Mouse (Mus musculus): ENCODE results near the gene Pmf1. TPM values are rescaled to one million over a fixed set of nuclear protein-coding genes. Genes with fewer than 3 reads are reported as not detected.

Gene Pmf1
- polyA plus RNA-seq, 1 experiment from 2014 or later = 173 TPM

DNA sequence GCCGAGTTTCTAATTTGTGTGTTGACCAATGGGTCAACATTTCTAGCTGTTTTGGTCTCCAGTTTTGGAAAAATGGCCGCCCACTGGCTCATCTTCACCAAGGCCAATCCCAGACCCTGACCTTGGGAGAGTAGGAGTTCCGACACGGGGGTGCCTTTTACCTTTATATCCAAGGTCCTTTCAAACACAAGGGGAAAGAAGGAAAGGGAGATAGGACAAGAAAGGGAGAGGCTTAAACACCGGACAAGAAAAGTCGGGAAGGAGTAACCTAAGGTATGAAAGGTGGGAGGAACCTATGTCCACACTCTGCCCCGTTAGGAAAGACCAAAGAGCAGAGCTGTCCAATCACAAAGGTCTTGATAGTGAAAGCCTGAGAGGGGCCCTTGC is 507 bp upstream of the Pmf1 start:
- Histone ChIP-seq H3K4me3 (ENCODE audit: low read depth, low read length) (peak overlapping the region; percentile 74), H3K36me3 (ENCODE audit: insufficient read depth) (peaks cover 36% of the 10 kb centered on the region), H3K9me3 (ENCODE audit: low read depth, low read length) (no peaks in the 10 kb centered on the region), H3K9ac (peak overlapping the region; percentile 86), H3K27me3 (ENCODE audit: insufficient read depth, low read length) (no peaks in the 10 kb centered on the region), H3K4me2 (peak overlapping the region; percentile 85), H3K27ac (ENCODE audit: low read depth) (peak overlapping the region; percentile 97), H3K4me1 (ENCODE audit: insufficient read depth) (no peaks in the 10 kb centered on the region)
- ATAC-seq (ENCODE audit: insufficient read depth) (no peak), DNase-seq (no peak)
- TF ChIP-seq CTCF (IDR thresholded peaks at IDR 0.05; ENCODE audit: low read depth) = no peak
- whole genome bisulfite sequencing = 16% methylated on average over 7 of the region's 7 CpGs

DNA sequence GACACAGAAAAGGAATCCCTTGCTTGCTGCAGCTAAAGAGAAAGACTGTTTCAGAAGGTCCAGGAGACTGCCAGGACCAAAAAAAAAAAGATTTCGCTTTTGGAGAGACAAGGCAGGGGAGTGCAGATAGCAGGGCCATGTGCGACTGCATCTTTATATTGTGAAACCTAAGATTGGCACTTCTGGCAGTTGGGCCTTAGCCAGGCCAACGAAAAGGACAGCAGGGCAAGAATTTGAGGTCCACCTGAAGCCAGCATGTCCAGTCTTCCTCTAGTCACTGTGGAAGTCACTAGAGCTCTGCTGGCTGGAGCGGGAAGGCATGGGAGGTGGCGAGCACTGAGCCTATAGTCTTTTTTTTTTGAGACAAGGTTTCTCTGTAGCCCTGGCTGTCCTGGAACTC is 1.2 kb downstream of the Pmf1 start:
- no peak for TF ChIP-seq CTCF (IDR thresholded peaks at IDR 0.05; ENCODE audit: low read depth)
- Histone ChIP-seq H3K4me2 (peak overlapping the region; percentile 85), H3K36me3 (ENCODE audit: insufficient read depth) (peaks cover 29% of the 10 kb centered on the region), H3K4me1 (ENCODE audit: insufficient read depth) (no peaks in the 10 kb centered on the region), H3K27me3 (ENCODE audit: insufficient read depth, low read length) (no peaks in the 10 kb centered on the region), H3K4me3 (ENCODE audit: low read depth, low read length) (peak overlapping the region; percentile 74), H3K27ac (ENCODE audit: low read depth) (peak overlapping the region; percentile 97; the same call in 1 of the 2 replicates), H3K9me3 (ENCODE audit: low read depth, low read length) (no peaks in the 10 kb centered on the region), H3K9ac (peak overlapping the region; percentile 86)
- ATAC-seq (ENCODE audit: insufficient read depth) (no peak), DNase-seq (no peak)
- WGBS = 36% methylated on average over 5 of the region's 5 CpGs

DNA sequence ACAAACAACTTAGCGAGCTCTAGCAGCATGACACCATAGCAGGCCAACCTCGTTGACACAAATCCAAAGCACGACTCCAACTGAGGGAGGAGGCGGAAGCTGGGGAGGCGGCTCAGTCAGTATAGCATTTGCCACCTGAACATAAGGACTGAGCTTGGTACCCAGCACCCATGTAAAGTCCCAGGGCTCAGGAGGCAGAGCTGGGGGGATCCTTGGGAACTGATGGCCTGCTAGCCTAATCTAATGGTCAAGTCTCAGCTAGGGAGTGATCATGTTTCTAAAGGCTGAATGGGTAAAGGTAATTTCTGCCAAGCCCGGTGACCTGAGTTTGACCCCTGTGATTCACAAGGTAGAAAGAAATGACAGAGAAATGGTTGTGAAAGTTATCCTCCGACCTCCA is 2.6 kb downstream of the Pmf1 start:
- no peaks in the 10 kb centered on the region for H3K27me3 ChIP-seq (ENCODE audit: insufficient read depth, low read length)
- DNase-seq = no peak
- 52% methylated on average over 7 of the region's 7 CpGs for whole genome bisulfite sequencing

DNA sequence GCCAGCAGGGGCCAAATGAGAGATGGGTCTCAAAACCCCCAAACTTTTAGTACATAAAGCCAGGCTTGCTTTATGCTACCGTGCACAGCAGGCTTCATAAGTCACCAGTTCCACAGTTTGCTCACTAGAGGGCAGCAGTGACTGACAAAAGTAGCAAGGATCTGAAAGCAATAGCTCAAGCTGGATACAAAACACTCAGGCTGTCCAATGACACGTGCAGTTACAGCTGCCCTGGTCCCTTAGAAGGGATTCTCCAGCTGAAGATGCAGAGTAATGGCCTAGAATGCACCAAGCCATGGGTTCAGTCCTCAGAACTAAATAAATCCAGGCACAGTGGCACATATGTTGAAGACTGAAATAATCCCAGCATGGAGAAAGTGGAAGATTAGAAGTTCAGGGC is 3.0 kb downstream of the Pmf1 start:
- H3K27ac ChIP-seq (ENCODE audit: low read depth) = no peak overlapping the region
- no peak overlapping the region for H3K4me3 ChIP-seq (ENCODE audit: low read depth, low read length)
- no peaks in the 10 kb centered on the region for H3K9me3 ChIP-seq (ENCODE audit: low read depth, low read length)
- peak; percentile 22; the same call in 1 of the 2 replicates for ATAC-seq (ENCODE audit: insufficient read depth)
- peak overlapping the region; percentile 3; the same call in 1 of the 2 replicates for H3K9ac ChIP-seq
- peaks cover 28% of the 10 kb centered on the region for H3K36me3 ChIP-seq (ENCODE audit: insufficient read depth)
- peak overlapping the region; percentile 5; the same call in 1 of the 2 replicates for H3K4me2 ChIP-seq
- peak; percentile 95 for DNase-seq
- WGBS = 0% methylated on average over 2 of the region's 2 CpGs
- no peaks in the 10 kb centered on the region for H3K4me1 ChIP-seq (ENCODE audit: insufficient read depth)
- TF ChIP-seq CTCF (IDR thresholded peaks at IDR 0.05; ENCODE audit: low read depth) = peak; percentile 94
- H3K27me3 ChIP-seq (ENCODE audit: insufficient read depth, low read length) = no peaks in the 10 kb centered on the region

More for the DNA sequence above, 2.6 kb downstream of the Pmf1 start:
- no peak overlapping the region; the same call in 1 of the 2 replicates for H3K4me2 ChIP-seq
- no peak overlapping the region for H3K27ac ChIP-seq (ENCODE audit: low read depth)
- TF ChIP-seq CTCF (IDR thresholded peaks at IDR 0.05; ENCODE audit: low read depth) = no peak
- peaks cover 32% of the 10 kb centered on the region for H3K36me3 ChIP-seq (ENCODE audit: insufficient read depth)
- no peaks in the 10 kb centered on the region for H3K9me3 ChIP-seq (ENCODE audit: low read depth, low read length)
- no peak for ATAC-seq (ENCODE audit: insufficient read depth)
- no peaks in the 10 kb centered on the region for H3K4me1 ChIP-seq (ENCODE audit: insufficient read depth)
- no peak overlapping the region for H3K4me3 ChIP-seq (ENCODE audit: low read depth, low read length)
- H3K9ac ChIP-seq = no peak overlapping the region

DNA sequence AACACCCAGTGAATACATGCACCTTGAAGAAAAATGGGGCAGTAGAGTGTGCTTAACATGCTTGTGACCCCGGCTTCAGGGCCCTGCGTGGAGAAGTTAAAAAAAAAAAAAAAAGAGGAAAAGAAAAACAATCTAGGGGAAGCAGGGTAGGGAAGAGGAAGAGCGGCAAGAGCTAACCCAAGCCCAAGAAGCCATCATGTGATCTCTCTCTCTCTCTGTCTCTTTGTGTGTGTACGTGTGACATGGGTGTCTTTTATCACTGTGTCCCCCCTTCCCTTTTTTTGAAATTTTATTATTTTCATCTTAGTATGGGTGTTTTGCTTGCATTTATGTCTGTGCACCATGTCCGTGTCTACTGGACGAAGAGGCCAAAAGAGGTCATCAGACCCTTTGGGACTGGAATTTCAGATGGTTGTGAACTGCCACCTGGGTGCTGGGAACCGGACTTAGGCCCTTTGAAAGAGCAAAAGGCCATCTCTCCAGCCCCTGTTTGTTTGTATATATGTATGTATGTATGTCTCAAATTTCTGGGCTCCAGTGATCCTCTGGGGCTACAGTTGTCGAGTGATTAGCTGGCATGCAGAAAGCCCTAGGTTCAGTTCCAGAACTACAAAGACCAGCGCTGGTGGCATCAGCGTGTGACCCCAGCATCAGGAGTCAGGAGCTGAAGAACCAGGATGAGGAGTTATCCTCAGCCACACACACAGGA is 6.5 kb downstream of the Pmf1 start:
- H3K9ac ChIP-seq = no peak overlapping the region
- 85% methylated on average over 10 of the region's 10 CpGs for WGBS
- TF ChIP-seq CTCF (IDR thresholded peaks at IDR 0.05; ENCODE audit: low read depth) = no peak
- H3K27me3 ChIP-seq (ENCODE audit: insufficient read depth, low read length) = no peaks in the 10 kb centered on the region
- ATAC-seq (ENCODE audit: insufficient read depth) (no peak), DNase-seq (no peak)
- H3K27ac ChIP-seq (ENCODE audit: low read depth) = no peak overlapping the region
- peaks cover 33% of the 10 kb centered on the region; the same call in 1 of the 2 replicates for H3K36me3 ChIP-seq (ENCODE audit: insufficient read depth)
- H3K4me3 ChIP-seq (ENCODE audit: low read depth, low read length) = no peak overlapping the region
- H3K4me2 ChIP-seq = no peak overlapping the region
- no peaks in the 10 kb centered on the region for H3K4me1 ChIP-seq (ENCODE audit: insufficient read depth)
- H3K9me3 ChIP-seq (ENCODE audit: low read depth, low read length) = no peaks in the 10 kb centered on the region

DNA sequence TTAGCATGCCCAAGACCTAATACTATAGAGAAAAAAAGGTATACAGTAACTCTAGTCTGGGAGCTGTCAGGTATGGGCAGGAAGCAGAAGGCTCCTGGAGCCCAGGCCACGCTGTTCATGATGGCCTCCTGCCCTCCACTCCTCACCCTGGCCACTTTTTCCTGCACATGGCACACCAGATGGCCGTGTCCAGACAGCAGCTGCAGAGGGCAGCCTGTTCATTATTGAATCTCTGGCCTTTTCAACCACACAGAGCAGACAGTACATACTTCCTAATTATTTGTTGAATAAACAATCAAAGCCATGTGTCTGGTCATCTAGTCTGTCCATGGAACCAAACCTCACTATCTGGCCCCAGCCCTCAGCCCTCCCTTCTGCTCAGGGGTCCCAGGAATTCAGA is 11.5 kb downstream of the Pmf1 start:
- Histone ChIP-seq H3K27me3 (ENCODE audit: insufficient read depth, low read length) (no peaks in the 10 kb centered on the region), H3K4me2 (no peak overlapping the region), H3K9ac (no peak overlapping the region), H3K36me3 (ENCODE audit: insufficient read depth) (peaks cover 50% of the 10 kb centered on the region), H3K9me3 (ENCODE audit: low read depth, low read length) (no peaks in the 10 kb centered on the region), H3K4me3 (ENCODE audit: low read depth, low read length) (no peak overlapping the region), H3K4me1 (ENCODE audit: insufficient read depth) (no peaks in the 10 kb centered on the region), H3K27ac (ENCODE audit: low read depth) (no peak overlapping the region)
- DNase-seq (no peak), ATAC-seq (ENCODE audit: insufficient read depth) (no peak)
- 88% methylated on average over 2 of the region's 2 CpGs for WGBS
- no peak for TF ChIP-seq CTCF (IDR thresholded peaks at IDR 0.05; ENCODE audit: low read depth)

- ATAC-seq (ENCODE audit: insufficient read depth) (no peak), DNase-seq (no peak)
- H3K36me3 ChIP-seq (ENCODE audit: insufficient read depth) = peaks cover 54% of the 10 kb centered on the region
- no peak overlapping the region for H3K4me2 ChIP-seq
- H3K9me3 ChIP-seq (ENCODE audit: low read depth, low read length) = no peaks in the 10 kb centered on the region
- no peak overlapping the region for H3K4me3 ChIP-seq (ENCODE audit: low read depth, low read length)
- 89% methylated on average over 8 of the region's 8 CpGs for WGBS
- no peak for TF ChIP-seq CTCF (IDR thresholded peaks at IDR 0.05; ENCODE audit: low read depth)
- no peak overlapping the region for H3K9ac ChIP-seq
- no peaks in the 10 kb centered on the region for H3K4me1 ChIP-seq (ENCODE audit: insufficient read depth)
- no peak overlapping the region for H3K27ac ChIP-seq (ENCODE audit: low read depth)
- no peaks in the 10 kb centered on the region for H3K27me3 ChIP-seq (ENCODE audit: insufficient read depth, low read length)
Measured at GRCm38 (mm10) chr3:88395742-88396141, 14.4 kb downstream of the Pmf1 start.
